Mouse (Mus musculus) heart, postnatal 10 days (tissue): ENCODE measurements around the gene Hsf2bp. TPM values are rescaled to one million over a fixed set of nuclear protein-coding genes. Genes with fewer than 3 reads are reported as not detected.

Source experiments
- DNase-seq, 2 experiments: peaks; one replicate each; pipeline ENCODE4 v3.0.0; 2021
- intact Hi-C: fragments of 180-260 bp; cut with DNase I; formaldehyde crosslinking; loops from one replicate; pipeline ENCODE4 v1.15.1; 2025
- total RNA-seq, 2 experiments: library from RNA; stranded (reverse); gene quantifications; 2 replicates each; pipeline ENCODE4 v1.2.3; 2021

Hsf2bp gene
- total RNA-seq, 2 experiments from 2014 or later: 0.69 to 0.97 TPM

GRCm38 (mm10) chr17:31994132-31994531, 42.0 kb downstream of the Hsf2bp start:
- intact Hi-C loops: no loop called here
- DNase-seq: no peak

GRCm38 (mm10) chr17:31993354-31993753, 42.8 kb downstream of the Hsf2bp start:
- no peak for DNase-seq
- intact Hi-C loops: no loop called here

GRCm38 (mm10) chr17:31992004-31992403, 44.1 kb downstream of the Hsf2bp start:
- no peak for DNase-seq
- intact Hi-C loops: no loop called here

GRCm38 (mm10) chr17:31989035-31989434, 47.1 kb downstream of the Hsf2bp start:
- intact Hi-C loops: no loop called here
- no peak for DNase-seq

- no peak for DNase-seq
- intact Hi-C loops: no loop called here
Measured at GRCm38 (mm10) chr17:31986915-31987314, 49.2 kb downstream of the Hsf2bp start.

- no peak for DNase-seq
- intact Hi-C loops: no loop called here
Measured at GRCm38 (mm10) chr17:31983491-31983890, 52.7 kb downstream of the Hsf2bp start.

- DNase-seq: peak; percentile 58 to 60
- intact Hi-C loops: no loop called here
Measured at GRCm38 (mm10) chr17:31982326-31983190, 53.6 kb downstream of the Hsf2bp start.

GRCm38 (mm10) chr17:31979888-31980287, 56.3 kb downstream of the Hsf2bp start:
- intact Hi-C loops: no loop called here
- DNase-seq: peak; percentile 35 to 40

- no peak for DNase-seq
- intact Hi-C loops: no loop called here
Measured at GRCm38 (mm10) chr17:31977131-31977530, 59.0 kb downstream of the Hsf2bp start.

- intact Hi-C loops: no loop called here
- no peak for DNase-seq
Measured at GRCm38 (mm10) chr17:31976501-31976900, 59.6 kb downstream of the Hsf2bp start.

- DNase-seq: no peak
- intact Hi-C loops: no loop called here
Measured at GRCm38 (mm10) chr17:31974694-31975093, 61.5 kb downstream of the Hsf2bp start.

- intact Hi-C loops: no loop called here
- no peak for DNase-seq
Measured at GRCm38 (mm10) chr17:31973664-31974230, 62.4 kb downstream of the Hsf2bp start.

GRCm38 (mm10) chr17:31970890-31971289, 65.3 kb downstream of the Hsf2bp start:
- no peak for DNase-seq
- intact Hi-C loops: no loop called here

GRCm38 (mm10) chr17:31968801-31969200, 67.3 kb downstream of the Hsf2bp start:
- no peak for DNase-seq
- intact Hi-C loops: no loop called here

GRCm38 (mm10) chr17:31967311-31967710, 68.8 kb downstream of the Hsf2bp start:
- no peak for DNase-seq
- intact Hi-C loops: no loop called here

- intact Hi-C loops: no loop called here
- no peak for DNase-seq
Measured at GRCm38 (mm10) chr17:31966566-31966965, 69.6 kb downstream of the Hsf2bp start.

GRCm38 (mm10) chr17:31965623-31966022, 70.5 kb downstream of the Hsf2bp start:
- intact Hi-C loops: no loop called here
- DNase-seq: peak; percentile 40 to 57

GRCm38 (mm10) chr17:31962930-31963329, 73.2 kb downstream of the Hsf2bp start:
- no peak for DNase-seq
- intact Hi-C loops: no loop called here

- DNase-seq: no peak
- intact Hi-C loops: no loop called here
Measured at GRCm38 (mm10) chr17:31962281-31962680, 73.9 kb downstream of the Hsf2bp start.

- no peak for DNase-seq
- intact Hi-C loops: no loop called here
Measured at GRCm38 (mm10) chr17:31954551-31955140, 81.5 kb downstream of the Hsf2bp start.

GRCm38 (mm10) chr17:31949076-31949475, 87.1 kb downstream of the Hsf2bp start:
- DNase-seq: no peak
- intact Hi-C loops: no loop called here

GRCm38 (mm10) chr17:31946436-31946835, 89.7 kb downstream of the Hsf2bp start:
- DNase-seq: no peak
- intact Hi-C loops: no loop called here
